Mouse (Mus musculus) frontal cortex, adult 2 months (tissue): Measurements from ENCODE around the gene Ankrd13d. TPM values are rescaled to one million over a fixed set of nuclear protein-coding genes. Genes with fewer than 3 reads are reported as not detected.
"Not testable (repeated sequence)": the region's sequence is repeated elsewhere in the genome, so short reads cannot be mapped to it uniquely, and the experiment has no call there.

Experiments used
- DNase-seq, 2 experiments: peaks; one replicate each; pipeline ENCODE4 v3.0.0; 2022; ENCODE audit warnings: low spot score in 1 of 2; ENCODE audit errors: extremely low spot score in 1 of 2
- polyA plus RNA-seq: library from polyadenylated mRNA; depleted of rRNA; stranded (reverse); fragments of >200 nt; gene quantifications from 2 replicates; pipeline ENCODE4 v1.2.3, GENCODE M21; 2012

Gene Ankrd13d
- polyA plus RNA-seq, 1 experiment = 77.0 TPM

- no peak for DNase-seq
These were observed 17.0 kb downstream of the Ankrd13d start for GRCm38 (mm10) chr19:4265956-4266355.

- DNase-seq = no peak
These were observed 18.7 kb downstream of the Ankrd13d start for GRCm38 (mm10) chr19:4264171-4264780.

DNA sequence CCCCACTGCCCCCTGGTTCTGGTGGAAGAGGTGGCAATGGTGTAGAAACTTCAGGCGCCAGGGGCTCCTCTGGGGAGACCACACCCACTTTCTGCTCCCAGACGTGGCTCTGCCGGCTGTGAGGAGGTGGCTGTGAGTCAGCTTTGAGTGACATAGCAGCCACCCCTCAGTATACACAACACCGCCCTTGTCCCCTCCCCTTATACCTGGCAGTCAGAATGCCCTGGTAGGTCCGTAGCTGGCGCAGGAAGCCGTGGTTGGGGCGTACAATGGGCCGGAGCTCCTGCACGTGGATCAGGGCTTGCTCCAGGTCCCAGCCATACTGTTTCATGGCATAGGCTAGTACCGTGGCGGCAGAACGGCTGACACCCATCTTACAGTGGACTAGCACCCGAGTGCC, 19.2 kb downstream of the Ankrd13d start:
- no peak for DNase-seq

DNA sequence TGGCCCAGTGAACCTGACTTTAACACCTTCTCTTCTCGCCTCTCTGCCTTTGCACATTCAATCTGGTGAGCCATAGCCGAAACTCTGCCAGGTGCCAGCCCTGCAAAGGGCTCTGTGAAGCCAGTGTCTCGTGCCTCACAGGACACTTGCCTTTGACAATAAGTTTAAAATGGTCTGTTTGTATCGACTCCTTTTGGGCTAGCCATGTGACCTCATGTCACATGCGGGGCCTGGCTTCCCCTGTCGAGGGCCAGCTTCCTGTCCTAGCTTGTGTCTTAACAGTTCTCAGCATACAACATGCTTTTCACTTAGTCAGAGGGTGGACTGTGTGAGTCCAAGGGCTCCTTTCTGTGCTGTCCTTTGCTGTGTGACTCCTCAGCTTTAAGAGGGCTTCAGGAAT, 20.2 kb downstream of the Ankrd13d start:
- DNase-seq = no peak

GRCm38 (mm10) chr19:4261038-4261698, 21.8 kb downstream of the Ankrd13d start:
- no peak for DNase-seq

DNA sequence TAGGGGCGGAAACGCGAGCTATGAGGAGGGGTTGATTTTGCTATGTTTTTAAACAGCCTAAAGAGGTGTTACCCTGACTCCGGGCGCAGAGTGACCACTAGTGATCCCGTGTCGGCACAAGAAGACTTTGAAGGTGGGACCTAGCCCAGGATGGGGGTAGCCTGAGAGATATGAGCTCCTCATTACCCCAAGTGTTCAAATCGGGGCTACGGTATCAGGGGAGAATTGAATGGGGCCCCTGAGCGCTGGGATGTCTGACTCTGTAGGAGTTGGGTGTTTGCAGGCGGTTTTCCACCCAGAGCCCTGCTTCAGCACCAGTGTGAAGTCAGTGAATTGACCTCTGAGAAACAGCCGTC, 25.1 kb downstream of the Ankrd13d start:
- DNase-seq = no peak

- peak; percentile 86 to 97 for DNase-seq
These were observed 25.6 kb downstream of the Ankrd13d start for GRCm38 (mm10) chr19:4257216-4257896.

GRCm38 (mm10) chr19:4255583-4256162, 27.3 kb downstream of the Ankrd13d start:
- no peak for DNase-seq

- DNase-seq = no peak
These were observed 28.7 kb downstream of the Ankrd13d start for GRCm38 (mm10) chr19:4254230-4254629.

GRCm38 (mm10) chr19:4248683-4249082, 34.3 kb downstream of the Ankrd13d start:
- DNase-seq = not testable (repeated sequence)

GRCm38 (mm10) chr19:4247010-4247409, 35.9 kb downstream of the Ankrd13d start:
- DNase-seq = no peak

GRCm38 (mm10) chr19:4244775-4245174, 38.2 kb downstream of the Ankrd13d start:
- DNase-seq = no peak

DNA sequence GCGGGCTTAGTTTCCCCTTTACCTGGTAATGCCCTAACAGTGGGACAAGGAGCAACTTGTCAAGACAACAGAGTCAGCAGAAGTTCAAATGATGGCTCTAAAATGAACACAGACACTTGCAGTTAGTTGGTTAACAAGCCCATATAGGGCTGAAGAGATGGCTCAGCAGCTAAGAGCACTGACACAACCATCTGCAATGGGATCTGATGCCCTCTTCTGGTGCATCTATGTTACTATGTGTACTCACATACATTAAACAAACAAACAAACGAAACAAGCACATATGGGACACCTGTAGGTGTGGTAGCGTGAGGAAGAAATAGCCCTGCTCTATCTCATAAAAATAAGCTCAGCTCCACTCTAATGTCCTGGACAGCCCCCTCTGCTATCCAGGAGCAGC, 40.5 kb downstream of the Ankrd13d start:
- DNase-seq = no peak

GRCm38 (mm10) chr19:4240247-4240668, 42.7 kb downstream of the Ankrd13d start:
- DNase-seq = no peak

DNA sequence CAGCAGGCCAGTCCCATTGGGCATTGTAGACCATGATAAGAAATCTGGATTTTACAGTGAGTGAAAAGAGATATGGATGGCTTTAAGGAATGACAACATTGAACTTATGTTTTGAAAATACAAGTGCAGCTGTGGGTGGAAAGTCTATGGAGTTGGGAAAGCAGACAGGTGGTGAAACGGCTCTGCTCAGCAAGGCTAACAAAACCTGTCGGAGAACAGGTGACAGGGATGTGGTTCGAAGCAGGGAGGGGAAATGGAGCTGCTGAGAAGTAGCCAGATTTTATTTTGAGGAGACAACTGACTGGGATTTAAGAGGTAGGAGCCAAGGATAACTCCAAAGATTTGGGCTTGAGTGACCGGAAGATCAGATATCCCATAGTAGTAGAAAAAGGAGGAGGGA, 48.4 kb downstream of the Ankrd13d start:
- no peak for DNase-seq

DNA sequence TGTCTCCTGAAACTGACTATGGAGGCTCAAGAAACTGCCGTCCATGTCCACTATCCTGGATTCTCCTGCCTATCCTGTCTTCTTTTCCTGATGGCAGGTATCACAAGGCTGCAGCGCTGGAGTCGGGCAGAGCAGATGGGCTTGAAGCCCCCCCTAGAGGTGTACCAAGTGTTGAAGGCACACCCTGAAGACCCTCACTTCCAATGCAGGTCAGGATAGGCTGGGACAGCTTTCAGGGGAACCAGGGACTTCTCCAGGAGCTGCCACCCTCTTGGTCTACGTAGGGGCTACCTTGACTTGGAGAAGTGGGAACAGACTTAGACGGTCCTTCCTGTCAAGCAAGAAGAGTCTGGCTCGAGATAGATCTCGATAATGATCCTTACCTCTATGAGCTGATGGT, 50.3 kb downstream of the Ankrd13d start:
- DNase-seq = no peak

DNA sequence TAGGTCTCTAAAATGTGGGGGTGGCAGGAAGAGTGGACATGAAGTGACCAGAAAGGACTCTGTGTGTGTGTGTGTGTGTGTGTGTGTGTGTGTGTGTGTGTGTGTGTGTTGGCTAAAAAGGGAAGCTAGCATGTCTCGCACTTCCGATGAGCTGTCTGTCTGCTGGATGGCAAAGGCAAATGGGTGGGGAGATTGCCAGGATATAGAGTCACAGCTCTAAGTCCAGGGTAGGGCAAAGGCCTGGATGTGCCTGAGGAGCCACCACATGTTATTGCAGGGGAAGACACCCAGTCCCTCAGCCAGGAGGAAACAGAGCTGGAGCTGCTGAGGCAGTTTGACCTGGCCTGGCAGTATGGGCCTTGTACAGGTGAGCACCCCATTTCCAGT, 50.8 kb downstream of the Ankrd13d start:
- peak in 1 of 2 experiments; percentile 59 for DNase-seq

- DNase-seq = peak; percentile 96 to 99
These were observed 51.4 kb downstream of the Ankrd13d start, which contains the start of gene Pold4 for GRCm38 (mm10) chr19:4231253-4232185. Gene Pold4 (plus strand): TSS chr19:4231899.

- DNase-seq = peak in 1 of 2 experiments; percentile 22
These were observed 52.5 kb downstream of the Ankrd13d start for GRCm38 (mm10) chr19:4230415-4230814.

- no peak for DNase-seq
These were observed 53.4 kb downstream of the Ankrd13d start for GRCm38 (mm10) chr19:4229451-4230076.
